Mouse (Mus musculus): ENCODE data around the gene Vac14.

The Vac14 gene

GRCm38 (mm10) chr8:110749500-110750170 lies 131.2 kb downstream of the Vac14 start:
- peak; percentile 85 for DNase-seq (ENCODE audit: low read depth, low spot score)

- no peak for DNase-seq (ENCODE audit: low read depth, low spot score)
Observed at GRCm38 (mm10) chr8:110750269-110750668, 131.9 kb downstream of the Vac14 start.

- DNase-seq (ENCODE audit: low read depth, low spot score): no peak
Observed at GRCm38 (mm10) chr8:110751490-110751889, 133.1 kb downstream of the Vac14 start.

GRCm38 (mm10) chr8:110754713-110755112 lies 136.3 kb downstream of the Vac14 start:
- no peak for DNase-seq (ENCODE audit: low read depth, low spot score)

GRCm38 (mm10) chr8:110755511-110756170 lies 137.3 kb downstream of the Vac14 start:
- no peak for DNase-seq (ENCODE audit: low read depth, low spot score)

GRCm38 (mm10) chr8:110756196-110756595 lies 137.8 kb downstream of the Vac14 start:
- no peak for DNase-seq (ENCODE audit: low read depth, low spot score)

GRCm38 (mm10) chr8:110760280-110760940 lies 142.0 kb downstream of the Vac14 start:
- no peak for DNase-seq (ENCODE audit: low read depth, low spot score)

GRCm38 (mm10) chr8:110761185-110761584 lies 142.8 kb downstream of the Vac14 start:
- DNase-seq (ENCODE audit: low read depth, low spot score): no peak

- no peak for DNase-seq (ENCODE audit: low read depth, low spot score)
Observed at GRCm38 (mm10) chr8:110761988-110762387, 143.6 kb downstream of the Vac14 start.

- no peak for DNase-seq (ENCODE audit: low read depth, low spot score)
Observed at GRCm38 (mm10) chr8:110764671-110765070, 146.3 kb downstream of the Vac14 start.

- DNase-seq (ENCODE audit: low read depth, low spot score): no peak
Observed at GRCm38 (mm10) chr8:110767261-110767660, 148.9 kb downstream of the Vac14 start.

Data from mesoderm, embryonic 11.5 days (tissue).